ENCODE assay signal across 22 mouse cellular contexts in the genomic region with DNA sequence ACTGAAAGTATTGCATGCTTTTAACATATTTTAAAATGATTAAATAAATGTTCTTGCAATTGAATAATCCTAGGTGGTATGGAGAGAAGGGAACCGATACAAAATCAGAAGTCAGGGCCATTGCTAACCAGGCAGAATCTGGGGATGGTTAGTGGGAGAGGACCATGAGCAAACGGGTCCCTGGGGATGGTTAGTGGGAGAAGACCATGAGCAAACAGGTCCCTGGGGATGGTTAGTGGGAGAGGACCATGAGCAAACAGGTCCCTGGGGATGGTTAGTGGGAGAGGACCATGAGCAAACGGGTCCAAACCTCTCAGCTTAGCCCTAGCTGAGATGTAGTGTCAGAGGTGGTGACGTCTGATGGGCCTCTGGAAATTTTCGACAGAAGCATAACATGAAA. TPM values are rescaled to one million over a fixed set of nuclear protein-coding genes. Genes with fewer than 3 reads are reported as not detected.
"Had no signal": no experiment of that assay in that cellular context is flagged by ENCODE, and none has a peak within 500 bp of the region (broad histone marks: within the 10 kb centered on the region; RNA-seq: fewer than 3 reads in every experiment).

No protein-coding gene starts in this region.

- H3K27me3 ChIP-seq: heart, embryonic 13.5 days; heart, embryonic 15.5 days; hindbrain, embryonic 13.5 days; hindbrain, embryonic 15.5 days; kidney, embryonic 15.5 days; limb, embryonic 12.5 days; liver, embryonic 13.5 days had no signal

- H3K27ac ChIP-seq: heart, embryonic 13.5 days; heart, embryonic 15.5 days; hindbrain, embryonic 13.5 days; hindbrain, embryonic 15.5 days; hindbrain, postnatal 0 days; kidney, embryonic 15.5 days; kidney, postnatal 0 days; limb, embryonic 10.5 days; limb, embryonic 12.5 days; liver, embryonic 13.5 days had no signal

- H3K4me1 ChIP-seq: heart, embryonic 13.5 days; heart, embryonic 15.5 days; hindbrain, embryonic 13.5 days; hindbrain, embryonic 15.5 days; kidney, embryonic 15.5 days; limb, embryonic 10.5 days; limb, embryonic 12.5 days had no signal

- DNase-seq: gastrocnemius, postnatal 14 days; gastrocnemius, postnatal 36 days; heart, postnatal 14 days; heart, postnatal 36 days; kidney, adult 11 months; kidney, adult 9 months; layer of hippocampus, adult 9-11 months; layer of hippocampus, postnatal 36 days; liver; liver, embryonic 13.5 days had no signal

- H3K9ac ChIP-seq: heart, embryonic 13.5 days; heart, embryonic 15.5 days; hindbrain, embryonic 13.5 days; hindbrain, embryonic 15.5 days; kidney, embryonic 15.5 days; limb, embryonic 12.5 days; liver, embryonic 13.5 days had no signal

- H3K36me3 ChIP-seq: heart, embryonic 13.5 days; heart, embryonic 15.5 days; hindbrain, embryonic 13.5 days; hindbrain, embryonic 15.5 days; kidney, embryonic 15.5 days; limb, embryonic 10.5 days; limb, embryonic 12.5 days; liver, embryonic 13.5 days had no signal

- H3K4me3 ChIP-seq: heart, embryonic 13.5 days; heart, embryonic 15.5 days; hindbrain, embryonic 13.5 days; hindbrain, embryonic 15.5 days; kidney, embryonic 15.5 days; limb, embryonic 10.5 days; limb, embryonic 12.5 days; liver, embryonic 13.5 days had no signal

RNA-seq across cellular contexts. Expression of a gene that starts 55.8 kb away (rescaled TPM):
- total RNA-seq: gastrocnemius, adult 18-20 months; gastrocnemius, adult 8-10 months; gastrocnemius, postnatal 14 days; gastrocnemius, postnatal 36 days; heart, adult 18-20 months; heart, postnatal 14 days; heart, postnatal 36 days had no signal
